Comparison of ENCODE assay signal across 17 mouse cellular contexts in the genomic region with DNA sequence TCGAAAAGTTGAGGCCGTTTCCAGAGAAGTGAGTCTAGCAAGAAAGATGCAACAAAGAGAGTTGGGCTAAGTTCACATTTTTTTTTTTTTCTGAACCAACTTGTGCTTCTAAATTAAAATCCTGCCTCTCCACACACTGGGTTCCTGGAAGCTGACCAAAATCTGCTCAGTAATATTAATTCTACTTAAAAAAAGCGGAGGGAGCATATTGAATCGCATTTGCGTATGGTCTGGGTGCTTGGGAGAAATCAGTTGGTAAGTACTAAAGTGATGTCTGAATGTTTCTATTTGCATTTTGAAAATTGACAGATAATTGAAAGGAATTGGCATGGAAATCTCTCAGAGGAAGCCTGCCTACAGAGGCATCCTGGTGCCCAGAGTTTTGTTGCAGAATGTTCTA.
"Had no signal": no experiment of that assay in that cellular context is flagged by ENCODE, and none has a peak within 500 bp of the region (broad histone marks: within the 10 kb centered on the region; RNA-seq: fewer than 3 reads in every experiment).

No protein-coding gene starts in this region.

- H3K27me3 ChIP-seq: liver, embryonic 13.5 days; lung, embryonic 15.5 days; megakaryocyte, embryonic 14.5 days; neural tube, embryonic 15.5 days had no signal

- ATAC-seq: intestine, postnatal 0 days; liver, postnatal 0 days had no signal

- H3K4me3 ChIP-seq: limb, embryonic 12.5 days; liver, embryonic 13.5 days; lung, embryonic 15.5 days; megakaryocyte, embryonic 14.5 days; midbrain, embryonic 12.5 days; myocyte; neural tube, embryonic 15.5 days had no signal

- H3K4me2 ChIP-seq: limb, embryonic 12.5 days; liver, embryonic 13.5 days; lung, embryonic 15.5 days; midbrain, embryonic 12.5 days; neural tube, embryonic 15.5 days had no signal

- H3K4me1 ChIP-seq: liver, embryonic 13.5 days; lung, embryonic 15.5 days; megakaryocyte, embryonic 14.5 days had no signal

- DNase-seq: kidney, adult 8-10 months; kidney, postnatal 36 days; liver; liver, embryonic 13.5 days; liver, postnatal 0 days; lung, postnatal 14 days; thymus, adult 18-20 months; thymus, postnatal 36 days had no signal

- H3K27ac ChIP-seq: limb, embryonic 12.5 days; liver, embryonic 13.5 days; lung, embryonic 15.5 days; macrophage; midbrain, embryonic 12.5 days; neural tube, embryonic 15.5 days; stomach, postnatal 0 days had no signal

- H3K9ac ChIP-seq: limb, embryonic 12.5 days; liver, embryonic 13.5 days; liver, postnatal 0 days; lung, embryonic 15.5 days; midbrain, embryonic 12.5 days; neural tube, embryonic 15.5 days had no signal

- H3K9me3 ChIP-seq: limb, embryonic 12.5 days; liver, embryonic 13.5 days; lung, embryonic 15.5 days; midbrain, embryonic 12.5 days; neural tube, embryonic 15.5 days had no signal

- H3K36me3 ChIP-seq: limb, embryonic 12.5 days; liver, embryonic 13.5 days; lung, embryonic 15.5 days; midbrain, embryonic 12.5 days; neural tube, embryonic 15.5 days had no signal
